Mouse (Mus musculus) intestine, embryonic 15.5 days (tissue): ENCODE results near the gene Gm21818. TPM values are rescaled to one million over a fixed set of nuclear protein-coding genes. Genes with fewer than 3 reads are reported as not detected.

Source experiments
- polyA plus RNA-seq: library from polyadenylated mRNA; unstranded; fragments of >200 nt; fragmentation: Nextera tagmentation; extraction: Ambion mirVana; gene quantifications from 2 replicates; pipeline ENCODE4 v1.2.1, GENCODE M21; 2015

Gm21818 gene
- polyA plus RNA-seq, 1 experiment from 2014 or later = not detected

Other genes starting within 250 kb of the Gm21818 start
- gene Gm21761, start 243.2 kb upstream of the Gm21818 start, polyA plus RNA-seq = not detected in 2 replicates
- not detected in 2 replicates for gene B020031M17Rik, start 221.6 kb upstream of the Gm21818 start, polyA plus RNA-seq
- gene Gm36079, start 145.4 kb upstream of the Gm21818 start, polyA plus RNA-seq = not detected in 2 replicates
- 0.16 TPM in 1 of 2 replicates, not detected in the other for gene Gm21188, start 120.2 kb upstream of the Gm21818 start, polyA plus RNA-seq
- not detected in 2 replicates for gene Gm20767, start 32.2 kb upstream of the Gm21818 start, polyA plus RNA-seq
- not detected in 2 replicates for gene Gm21762, start 43.5 kb downstream of the Gm21818 start, polyA plus RNA-seq
- not detected in 2 replicates for gene Gm21731, start 66.7 kb downstream of the Gm21818 start, polyA plus RNA-seq
- gene AF067061, start 90.7 kb downstream of the Gm21818 start, polyA plus RNA-seq = not detected in 2 replicates
- 0.37 and 0.55 TPM in 2 replicates for gene BC147527, start 128.0 kb downstream of the Gm21818 start, polyA plus RNA-seq
- gene Tcstv3, start 144.4 kb downstream of the Gm21818 start, polyA plus RNA-seq = not detected in 2 replicates